Mouse (Mus musculus) lung, adult 2 months (tissue): ENCODE data around the gene Pde8b.

ENCODE experiments used
- CTCF ChIP-seq: fragments of 200-500 bp; IDR thresholded peaks from 2 replicates; pipeline ENCODE4 v1.5.1; 2011; ENCODE audit warnings: mild to moderate bottlenecking, low read length, control low read depth; ENCODE audit not compliant: insufficient read depth
- POLR2A ChIP-seq: fragments of 200-500 bp; IDR thresholded peaks from 2 replicates; pipeline ENCODE4 v1.6.1; 2011; ENCODE audit warnings: low read depth, mild to moderate bottlenecking, control low read depth, low read length, borderline replicate concordance; ENCODE audit errors: extremely low read depth

DNA sequence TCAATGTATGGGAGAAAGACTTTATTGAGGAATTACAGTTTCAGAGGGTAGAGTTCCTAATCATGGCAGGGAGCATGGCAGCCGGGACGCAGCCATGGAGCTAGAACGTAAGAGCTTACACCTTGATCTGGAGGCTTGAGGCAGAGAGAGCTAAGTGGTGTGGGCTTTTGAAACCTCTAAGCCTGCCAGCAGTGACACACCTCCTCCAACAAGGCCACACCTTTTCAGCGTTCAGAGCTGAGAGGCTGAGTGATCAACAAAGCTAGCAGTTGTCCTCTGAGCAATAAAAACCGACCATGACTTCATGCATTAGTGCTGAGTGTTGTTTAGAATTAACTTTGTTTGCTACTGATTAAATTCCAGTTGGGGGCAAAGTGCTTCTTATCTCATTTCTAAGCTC, 259.6 kb downstream of the Pde8b start:
- TF ChIP-seq CTCF (no peak), POLR2A (no peak)
